Mouse (Mus musculus) limb, embryonic 12.5 days (tissue): ENCODE measurements around the gene Skor1. TPM values are rescaled to one million over a fixed set of nuclear protein-coding genes. Genes with fewer than 3 reads are reported as not detected.

Source experiments
- ATAC-seq: fragments of 200-750 bp; cut with Nextera tagmentation; 2 replicates; pipeline ENCODE4 v1.8.0; 2017; ENCODE audit warnings: low read depth, moderate TSS enrichment; ENCODE audit not compliant: insufficient number of reproducible peaks, insufficient read depth, low FRiP score, low TSS enrichment
- H3K27ac ChIP-seq: fragments of 300-500 bp; sonication (generic); 2 replicates; pipeline ENCODE4 v1.5.1; 2016; ENCODE audit warnings: mild to moderate bottlenecking, moderate library complexity
- H3K27me3 ChIP-seq: fragments of 300-500 bp; sonication (generic); 2 replicates; pipeline ENCODE4 v1.6.1; 2016; ENCODE audit warnings: mild to moderate bottlenecking, moderate library complexity
- H3K36me3 ChIP-seq: fragments of 300-500 bp; sonication (generic); 2 replicates; pipeline ENCODE4 v1.6.1; 2016; ENCODE audit warnings: mild to moderate bottlenecking, moderate library complexity
- H3K4me1 ChIP-seq: fragments of 300-500 bp; sonication (generic); replicated peaks from 2 replicates; pipeline ENCODE4 v1.6.1; 2016
- H3K4me2 ChIP-seq: fragments of 300-500 bp; sonication (generic); 2 replicates; pipeline ENCODE4 v1.6.1; 2016; ENCODE audit warnings: mild to moderate bottlenecking, moderate library complexity
- H3K4me3 ChIP-seq: fragments of 300-500 bp; sonication (generic); replicated peaks from 2 replicates; pipeline ENCODE4 v1.5.1; 2016; ENCODE audit warnings: mild to moderate bottlenecking
- H3K9ac ChIP-seq: fragments of 300-500 bp; sonication (generic); replicated peaks from 2 replicates; pipeline ENCODE4 v1.6.1; 2016; ENCODE audit warnings: mild to moderate bottlenecking, moderate library complexity
- H3K9me3 ChIP-seq: fragments of 300-500 bp; sonication (generic); 2 replicates; pipeline ENCODE4 v1.6.1; 2016; ENCODE audit warnings: mild to moderate bottlenecking, moderate library complexity
- WGBS: fragments of 180-500 bp; shearing (Covaris S2); methylation state at CpG from one replicate; pipeline ENCODE4 v1.1.7; 2016; 5-methylcytosine and 5-hydroxymethylcytosine counted together
- polyA plus RNA-seq: library from polyadenylated mRNA; unstranded; fragments of >200 nt; fragmentation: Nextera tagmentation; extraction: Ambion mirVana; gene quantifications from 2 replicates; pipeline ENCODE4 v1.2.1, GENCODE M21; 2016

Gene Skor1
- polyA plus RNA-seq, 1 experiment from 2014 or later = 0.11 TPM

GRCm38 (mm10) chr9:63149372-63149766 is 608 bp upstream of the Skor1 start:
- no peak overlapping the region for H3K9ac ChIP-seq
- H3K27me3 ChIP-seq = peaks cover 99% of the 10 kb centered on the region
- H3K4me2 ChIP-seq = peak overlapping the region; percentile 82
- ATAC-seq = no peak
- H3K27ac ChIP-seq = no peak overlapping the region
- peak overlapping the region; percentile 47 for H3K4me3 ChIP-seq
- 1% methylated on average over 20 of the region's 20 CpGs for WGBS
- peaks cover 45% of the 10 kb centered on the region for H3K4me1 ChIP-seq
- no peaks in the 10 kb centered on the region for H3K36me3 ChIP-seq
- H3K9me3 ChIP-seq = peaks cover 7% of the 10 kb centered on the region; the same call in 1 of the 2 replicates

GRCm38 (mm10) chr9:63147786-63148409 is 863 bp downstream of the Skor1 start:
- ATAC-seq = no peak
- H3K9me3 ChIP-seq = no peaks in the 10 kb centered on the region

GRCm38 (mm10) chr9:63147296-63147695 is 1.5 kb downstream of the Skor1 start:
- Histone ChIP-seq H3K4me2 (peak overlapping the region; percentile 34; the same call in 1 of the 2 replicates), H3K27me3 (peaks cover 100% of the 10 kb centered on the region), H3K36me3 (no peaks in the 10 kb centered on the region), H3K27ac (no peak overlapping the region), H3K4me1 (peaks cover 61% of the 10 kb centered on the region), H3K4me3 (no peak overlapping the region), H3K9ac (no peak overlapping the region), H3K9me3 (no peaks in the 10 kb centered on the region)
- WGBS = 1% methylated on average over 9 of the region's 9 CpGs
- ATAC-seq = no peak

More at GRCm38 (mm10) chr9:63147786-63148409, 863 bp downstream of the Skor1 start:
- Histone ChIP-seq H3K4me1 (peaks cover 55% of the 10 kb centered on the region), H3K27me3 (peaks cover 100% of the 10 kb centered on the region), H3K9ac (no peak overlapping the region), H3K4me3 (peak overlapping the region; percentile 47; the same call in 1 of the 2 replicates), H3K36me3 (no peaks in the 10 kb centered on the region), H3K27ac (no peak overlapping the region), H3K4me2 (peak overlapping the region; percentile 82; the same call in 1 of the 2 replicates)
- 1% methylated on average over 14 of the region's 14 CpGs for WGBS

- Histone ChIP-seq H3K4me2 (peak overlapping the region; percentile 34), H3K27me3 (peaks cover 100% of the 10 kb centered on the region), H3K9ac (no peak overlapping the region), H3K27ac (no peak overlapping the region), H3K4me3 (peak overlapping the region; percentile 28), H3K36me3 (no peaks in the 10 kb centered on the region), H3K4me1 (peaks cover 66% of the 10 kb centered on the region), H3K9me3 (no peaks in the 10 kb centered on the region)
- no peak for ATAC-seq
- under 1% methylated on average over 20 of the region's 20 CpGs for WGBS
These were observed 1.9 kb downstream of the Skor1 start for GRCm38 (mm10) chr9:63146856-63147274.

GRCm38 (mm10) chr9:63146126-63146855 is 2.5 kb downstream of the Skor1 start:
- peaks cover 100% of the 10 kb centered on the region for H3K27me3 ChIP-seq
- 1% methylated on average over 46 of the region's 46 CpGs for WGBS
- H3K9me3 ChIP-seq = no peaks in the 10 kb centered on the region
- peak overlapping the region; percentile 34 for H3K4me2 ChIP-seq
- no peak overlapping the region for H3K27ac ChIP-seq
- H3K4me1 ChIP-seq = peaks cover 68% of the 10 kb centered on the region
- ATAC-seq = no peak
- H3K9ac ChIP-seq = no peak overlapping the region
- peak overlapping the region; percentile 28 for H3K4me3 ChIP-seq
- H3K36me3 ChIP-seq = no peaks in the 10 kb centered on the region

- Histone ChIP-seq H3K27ac (no peak overlapping the region), H3K4me3 (peak overlapping the region; percentile 28), H3K4me1 (peaks cover 68% of the 10 kb centered on the region), H3K27me3 (peaks cover 100% of the 10 kb centered on the region), H3K9ac (no peak overlapping the region), H3K4me2 (peak overlapping the region; percentile 35), H3K36me3 (no peaks in the 10 kb centered on the region), H3K9me3 (no peaks in the 10 kb centered on the region)
- no peak for ATAC-seq
- WGBS = 1% methylated on average over 73 of the region's 73 CpGs
These were observed 3.3 kb downstream of the Skor1 start for GRCm38 (mm10) chr9:63145249-63146125.

- 1% methylated on average over 80 of the region's 80 CpGs for WGBS
These were observed 4.1 kb downstream of the Skor1 start for GRCm38 (mm10) chr9:63144502-63145248.

GRCm38 (mm10) chr9:63143641-63144501 is 4.9 kb downstream of the Skor1 start:
- WGBS = 1% methylated on average over 47 of the region's 47 CpGs
- peak overlapping the region; percentile 28 for H3K4me3 ChIP-seq
- no peaks in the 10 kb centered on the region for H3K9me3 ChIP-seq
- peaks cover 62% of the 10 kb centered on the region for H3K4me1 ChIP-seq
- no peak overlapping the region for H3K9ac ChIP-seq
- ATAC-seq = no peak
- no peak overlapping the region for H3K27ac ChIP-seq
- peaks cover 100% of the 10 kb centered on the region for H3K27me3 ChIP-seq
- H3K36me3 ChIP-seq = no peaks in the 10 kb centered on the region
- peak overlapping the region; percentile 35 for H3K4me2 ChIP-seq

More at GRCm38 (mm10) chr9:63144502-63145248, 4.1 kb downstream of the Skor1 start:
- H3K4me3 ChIP-seq = peak overlapping the region; percentile 28
- peaks cover 100% of the 10 kb centered on the region for H3K27me3 ChIP-seq
- H3K9ac ChIP-seq = no peak overlapping the region
- no peak overlapping the region for H3K27ac ChIP-seq
- no peaks in the 10 kb centered on the region for H3K9me3 ChIP-seq
- peak overlapping the region; percentile 35 for H3K4me2 ChIP-seq
- H3K4me1 ChIP-seq = peaks cover 67% of the 10 kb centered on the region
- no peaks in the 10 kb centered on the region for H3K36me3 ChIP-seq
- no peak for ATAC-seq

GRCm38 (mm10) chr9:63143227-63143626 is 5.5 kb downstream of the Skor1 start:
- Histone ChIP-seq H3K27me3 (peaks cover 100% of the 10 kb centered on the region), H3K4me1 (peaks cover 62% of the 10 kb centered on the region), H3K4me3 (no peak overlapping the region), H3K4me2 (no peak overlapping the region), H3K27ac (no peak overlapping the region), H3K9me3 (no peaks in the 10 kb centered on the region), H3K9ac (no peak overlapping the region), H3K36me3 (no peaks in the 10 kb centered on the region)
- no peak for ATAC-seq
- under 1% methylated on average over 25 of the region's 25 CpGs for whole genome bisulfite sequencing
